Mouse (Mus musculus) mouse trophoblast stem cell (cell line): ENCODE data around the gene Tmem106a.
"Not testable (repeated sequence)": the region's sequence is repeated elsewhere in the genome, so short reads cannot be mapped to it uniquely, and the experiment has no call there.

ENCODE experiments used
- in situ Hi-C, 2 experiments: fragments of 300-500 bp; cut with MseI, MboI; formaldehyde crosslinking; loops; 2 replicates in 1 of 2; 3 replicates in 1 of 2; pipeline ENCODE4 v1.15.1; 2025

Tmem106a gene

DNA sequence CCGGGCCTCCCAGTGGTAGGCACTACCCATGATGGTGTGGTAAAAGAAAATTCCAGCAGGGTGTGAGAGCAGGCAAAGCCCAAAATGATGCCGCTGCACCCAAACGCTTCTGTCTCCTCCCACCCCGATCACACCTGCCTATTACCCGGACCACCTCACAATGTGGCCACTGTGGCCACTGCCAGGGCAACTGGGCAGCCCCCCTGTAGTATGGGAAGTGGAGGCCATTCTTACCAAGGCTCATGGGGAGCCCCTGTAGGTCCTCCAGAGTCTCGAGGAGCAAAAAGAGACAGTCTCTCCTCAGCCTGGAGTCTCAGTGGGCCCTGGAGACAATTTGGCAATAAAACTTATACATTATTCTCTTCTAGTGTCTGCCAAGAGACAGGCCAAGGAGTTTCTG, 17.1 kb downstream of the Tmem106a start, which contains the start of gene Gm11634:
Gene Gm11634 (minus strand): TSS at position 101 of the 400 bp plus-strand sequence.
- in situ Hi-C loops = no loop called here

DNA sequence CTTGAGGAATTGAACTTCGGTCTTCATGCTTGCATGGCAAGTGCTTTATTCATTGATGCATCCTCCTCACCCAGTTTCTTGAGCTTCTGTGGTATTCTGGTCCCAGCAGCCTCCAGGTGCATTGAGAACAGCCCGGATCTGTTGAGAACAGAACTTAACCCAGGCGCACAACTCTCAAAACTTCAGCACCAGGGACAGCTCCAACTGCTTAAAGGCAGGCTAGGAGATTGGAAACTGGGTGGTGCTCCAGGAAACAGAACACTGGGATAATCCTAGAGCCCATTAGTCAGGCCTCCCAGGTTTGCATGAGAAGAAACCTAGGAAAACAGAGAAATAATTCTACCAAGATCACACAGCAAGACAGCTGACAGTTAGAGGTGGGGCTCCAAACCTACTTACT, 20.4 kb downstream of the Tmem106a start:
- in situ Hi-C loops = no loop called here

- in situ Hi-C loops = no loop called here
Observed at GRCm38 (mm10) chr11:101604116-101604515, 22.1 kb downstream of the Tmem106a start.

GRCm38 (mm10) chr11:101604531-101605453, 22.8 kb downstream of the Tmem106a start:
- in situ Hi-C loops = not testable (repeated sequence)

GRCm38 (mm10) chr11:101607134-101607533, 25.1 kb downstream of the Tmem106a start:
- in situ Hi-C loops = not testable (repeated sequence)

- in situ Hi-C loops = no loop called here
Observed at GRCm38 (mm10) chr11:101610445-101610844, 28.4 kb downstream of the Tmem106a start.

- in situ Hi-C loops = no loop called here
Observed at GRCm38 (mm10) chr11:101613596-101613995, 31.6 kb downstream of the Tmem106a start.

DNA sequence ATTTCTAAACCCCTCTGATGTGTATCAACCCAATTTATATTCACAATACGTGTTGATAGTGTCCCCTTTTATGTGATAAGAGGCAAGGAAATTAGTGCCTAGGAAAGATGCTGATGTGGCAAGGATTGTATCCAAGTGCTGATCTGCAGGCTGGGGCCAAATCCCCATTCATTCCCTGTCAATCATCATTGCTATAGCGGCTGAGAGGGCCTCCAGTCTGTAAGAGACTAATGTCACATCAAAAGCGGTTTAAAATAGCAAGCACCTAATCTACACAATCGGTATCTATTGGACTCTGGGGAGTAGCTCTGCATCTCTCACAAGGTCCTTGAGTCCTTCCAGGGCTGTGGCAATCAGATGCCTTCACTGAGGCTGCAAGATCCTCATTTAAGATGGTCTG, 32.1 kb downstream of the Tmem106a start:
- in situ Hi-C loops = no loop called here

- in situ Hi-C loops = no loop called here
Observed at GRCm38 (mm10) chr11:101615380-101615779, 33.3 kb downstream of the Tmem106a start.

DNA sequence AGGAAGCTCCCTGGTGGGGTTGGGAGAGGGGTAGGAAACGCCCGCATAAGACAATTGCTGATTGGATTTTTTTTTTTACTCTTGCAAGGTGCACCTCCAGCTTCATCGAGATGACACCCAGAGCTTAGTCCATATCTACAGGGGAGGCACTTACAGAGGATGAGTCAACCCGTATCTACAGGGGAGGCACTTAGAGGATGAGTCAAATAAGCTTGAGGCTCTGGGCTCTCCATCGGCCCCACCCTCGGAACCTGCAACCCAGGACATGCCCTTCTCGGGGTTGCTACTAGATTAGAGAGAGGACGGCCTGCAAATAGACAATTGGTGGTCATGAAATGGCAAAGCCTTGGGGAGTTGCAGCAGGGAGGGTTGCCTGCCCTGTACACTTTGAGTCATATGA, 34.1 kb downstream of the Tmem106a start:
- in situ Hi-C loops = no loop called here

- in situ Hi-C loops = no loop called here
Observed at GRCm38 (mm10) chr11:101616948-101617767, 35.1 kb downstream of the Tmem106a start.

GRCm38 (mm10) chr11:101617849-101618248, 35.8 kb downstream of the Tmem106a start:
- in situ Hi-C loops = no loop called here

DNA sequence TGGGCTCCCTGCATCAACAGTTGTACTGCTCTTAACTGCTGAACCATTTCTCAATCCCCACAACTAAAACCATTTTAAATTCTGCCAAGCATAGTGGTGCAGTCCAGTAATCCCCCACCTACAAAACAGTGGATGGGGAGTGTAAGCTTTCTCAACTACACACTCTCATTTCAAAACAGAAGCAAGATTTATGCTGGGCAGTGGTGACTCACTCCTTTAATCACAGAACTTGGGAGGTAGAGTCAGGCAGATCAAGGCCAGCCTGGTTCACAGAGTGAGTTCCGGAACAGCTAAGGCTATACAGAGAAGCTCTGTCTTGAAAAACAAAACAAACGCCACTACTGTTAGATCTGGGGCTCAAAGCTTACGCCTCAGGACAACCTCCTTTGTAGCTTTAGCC, 36.6 kb downstream of the Tmem106a start:
- in situ Hi-C loops = no loop called here

DNA sequence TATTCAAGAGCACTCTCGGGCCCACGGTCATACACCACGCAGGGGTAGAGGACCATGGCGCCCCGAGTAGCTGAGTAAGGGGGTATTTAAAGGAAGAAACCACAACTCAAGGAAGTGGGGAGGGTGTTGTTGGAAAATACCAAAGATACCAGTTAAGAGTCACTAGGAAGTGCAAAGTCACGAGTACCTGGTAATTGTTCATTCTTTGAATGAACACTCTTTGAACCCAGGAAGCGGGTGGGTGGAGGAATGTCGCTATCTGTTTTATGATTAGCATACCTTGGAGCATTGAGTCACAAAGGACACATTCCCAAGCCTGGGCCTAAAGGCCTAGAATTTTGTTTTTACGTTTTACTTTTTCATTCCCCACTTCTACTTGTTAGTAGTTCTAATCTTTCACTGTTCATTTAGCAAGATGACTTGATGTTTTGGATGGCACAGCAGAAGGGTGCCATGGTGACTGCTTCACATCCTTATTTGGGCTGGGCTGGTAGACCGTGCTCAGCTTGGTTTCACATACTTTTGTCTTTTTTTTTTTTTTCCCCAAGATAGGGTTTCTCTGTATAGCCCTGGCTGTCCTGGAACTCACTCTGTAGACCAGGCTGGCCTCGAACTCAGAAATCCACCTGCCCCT, 38.1 kb downstream of the Tmem106a start:
- in situ Hi-C loops = not testable (repeated sequence)

GRCm38 (mm10) chr11:101626649-101626994, 44.6 kb downstream of the Tmem106a start:
- in situ Hi-C loops = no loop called here

GRCm38 (mm10) chr11:101626995-101627856, 45.2 kb downstream of the Tmem106a start, which contains the start of gene Rdm1:
Gene Rdm1 (plus strand): TSS chr11:101627195.
- in situ Hi-C loops = no loop called here

GRCm38 (mm10) chr11:101627857-101628559, 46.0 kb downstream of the Tmem106a start:
- in situ Hi-C loops = no loop called here

- in situ Hi-C loops = not testable (repeated sequence)
Observed at GRCm38 (mm10) chr11:101628733-101629417, 46.8 kb downstream of the Tmem106a start.

DNA sequence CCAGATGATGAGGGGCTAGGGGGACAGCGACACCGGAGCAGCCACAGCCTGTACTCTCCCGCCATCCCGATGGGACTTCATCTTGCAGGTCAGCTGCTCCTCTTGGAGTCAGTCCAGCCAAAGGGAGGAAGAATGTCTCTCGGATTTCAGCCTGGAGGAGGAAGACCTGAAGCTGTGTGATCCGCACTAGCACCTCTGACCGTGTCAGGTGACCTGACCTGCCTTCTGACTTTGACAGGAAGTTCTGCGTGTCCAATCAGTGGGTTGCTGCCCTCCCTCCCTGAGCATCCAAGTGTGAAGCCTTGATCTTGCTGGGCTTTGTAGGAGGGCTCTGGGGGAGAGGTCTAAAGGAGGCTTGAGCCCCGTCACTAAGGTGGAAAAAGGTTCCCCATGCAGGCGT, 53.6 kb downstream of the Tmem106a start:
- in situ Hi-C loops = no loop called here

DNA sequence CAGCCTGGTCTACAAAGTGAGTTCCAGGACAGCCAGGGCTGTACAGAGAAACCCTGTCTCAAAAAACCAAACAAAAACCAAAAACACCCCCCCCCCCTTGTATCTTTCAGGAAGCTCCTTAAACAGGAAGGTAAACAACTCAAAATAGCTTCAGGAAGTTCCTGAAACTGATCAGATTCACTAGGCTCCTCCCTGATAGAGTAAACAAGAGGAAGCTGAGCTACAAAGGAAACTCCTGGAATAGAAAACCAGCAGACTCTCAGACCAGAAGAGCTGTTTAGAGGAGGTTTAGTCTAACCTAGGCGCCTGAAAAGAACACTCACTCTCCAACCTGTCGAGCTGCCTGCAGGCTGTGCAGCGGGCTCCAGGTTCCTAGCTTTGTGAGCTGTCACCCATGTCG, 57.7 kb downstream of the Tmem106a start:
- in situ Hi-C loops = no loop called here
